Mouse (Mus musculus): Measurements from ENCODE around the gene Nfix. TPM values are rescaled to one million over a fixed set of nuclear protein-coding genes. Genes with fewer than 3 reads are reported as not detected.

Nfix gene
- polyA plus RNA-seq, 3 experiments from 2014 or later, result 0.92 to 6.3 (median 3.1) TPM

GRCm38 (mm10) chr8:84797971-84798370, 2.2 kb downstream of the Nfix start:
- no peak for ATAC-seq

GRCm38 (mm10) chr8:84797256-84797797, 2.8 kb downstream of the Nfix start:
- ATAC-seq, result no peak

- ATAC-seq, result no peak
These were observed 5.7 kb downstream of the Nfix start for GRCm38 (mm10) chr8:84794486-84794885.

- no peak for ATAC-seq
These were observed 6.2 kb downstream of the Nfix start for GRCm38 (mm10) chr8:84793791-84794485.

- no peak for ATAC-seq
These were observed 7.0 kb downstream of the Nfix start for GRCm38 (mm10) chr8:84793134-84793533.

GRCm38 (mm10) chr8:84792429-84792947, 7.7 kb downstream of the Nfix start:
- no peak for ATAC-seq

GRCm38 (mm10) chr8:84790537-84790936, 9.6 kb downstream of the Nfix start:
- ATAC-seq, result no peak

GRCm38 (mm10) chr8:84789855-84790486, 10.2 kb downstream of the Nfix start:
- no peak for ATAC-seq

- no peak for ATAC-seq
These were observed 10.8 kb downstream of the Nfix start for GRCm38 (mm10) chr8:84789345-84789744.

- ATAC-seq, result no peak
These were observed 11.2 kb downstream of the Nfix start for GRCm38 (mm10) chr8:84788896-84789295.

GRCm38 (mm10) chr8:84787523-84788302, 12.4 kb downstream of the Nfix start:
- ATAC-seq, result no peak

- ATAC-seq, result no peak
These were observed 13.2 kb downstream of the Nfix start for GRCm38 (mm10) chr8:84786801-84787467.

- no peak for ATAC-seq
These were observed 14.1 kb downstream of the Nfix start for GRCm38 (mm10) chr8:84785756-84786677.

- ATAC-seq, result no peak
These were observed 14.7 kb downstream of the Nfix start for GRCm38 (mm10) chr8:84785506-84785755.

- no peak for ATAC-seq
These were observed 15.3 kb downstream of the Nfix start for GRCm38 (mm10) chr8:84784681-84785505.

- no peak for ATAC-seq
These were observed 16.1 kb downstream of the Nfix start for GRCm38 (mm10) chr8:84783919-84784581.

- ATAC-seq, result no peak
These were observed 16.8 kb downstream of the Nfix start for GRCm38 (mm10) chr8:84783198-84783918.

GRCm38 (mm10) chr8:84782680-84783079, 17.5 kb downstream of the Nfix start:
- ATAC-seq, result no peak
